Mouse (Mus musculus): ENCODE measurements around the gene Ide.

Gene Ide

GRCm38 (mm10) chr19:37340495-37340894 lies 2.8 kb upstream of the Ide start:
- CTCF ChIA-PET: no interaction called here

- CTCF ChIA-PET: no interaction called here
Observed at GRCm38 (mm10) chr19:37335392-37335791, 2.3 kb downstream of the Ide start.

GRCm38 (mm10) chr19:37333357-37333756 lies 4.3 kb downstream of the Ide start:
- CTCF ChIA-PET: interaction anchor here (0.6 kb wide), 1 partner anchor 214 kb away, joined by 4 read pairs; no protein-coding TSS in a partner anchor

- CTCF ChIA-PET: no interaction called here
Observed at GRCm38 (mm10) chr19:37332726-37333125, 4.9 kb downstream of the Ide start.

- CTCF ChIA-PET: no interaction called here
Observed at GRCm38 (mm10) chr19:37327216-37327615, 10.4 kb downstream of the Ide start.

GRCm38 (mm10) chr19:37323566-37323965 lies 14.1 kb downstream of the Ide start:
- CTCF ChIA-PET: no interaction called here

- CTCF ChIA-PET: interaction anchor here (0.5 to 0.6 kb wide), 2 partner anchors 47 to 336 kb away, joined by 3 read pairs; no protein-coding TSS in a partner anchor
Observed at GRCm38 (mm10) chr19:37320802-37321619, 16.6 kb downstream of the Ide start.

GRCm38 (mm10) chr19:37317359-37317758 lies 20.3 kb downstream of the Ide start:
- CTCF ChIA-PET: no interaction called here

- CTCF ChIA-PET: interaction anchor here (0.7 kb wide), 1 partner anchor 56 kb away, joined by 5 read pairs; no protein-coding TSS in a partner anchor
Observed at GRCm38 (mm10) chr19:37315091-37315490, 22.6 kb downstream of the Ide start.

- CTCF ChIA-PET: no interaction called here
Observed at GRCm38 (mm10) chr19:37311426-37311825, 26.2 kb downstream of the Ide start.

- CTCF ChIA-PET: no interaction called here
Observed at GRCm38 (mm10) chr19:37310133-37310532, 27.5 kb downstream of the Ide start.

- CTCF ChIA-PET: no interaction called here
Observed at GRCm38 (mm10) chr19:37308941-37309340, 28.7 kb downstream of the Ide start.

- CTCF ChIA-PET: no interaction called here
Observed at GRCm38 (mm10) chr19:37307826-37308545, 29.7 kb downstream of the Ide start.

- CTCF ChIA-PET: no interaction called here
Observed at GRCm38 (mm10) chr19:37306176-37306575, 31.5 kb downstream of the Ide start.

GRCm38 (mm10) chr19:37304866-37305265 lies 32.8 kb downstream of the Ide start:
- CTCF ChIA-PET: no interaction called here

- CTCF ChIA-PET: no interaction called here
Observed at GRCm38 (mm10) chr19:37304006-37304405, 33.6 kb downstream of the Ide start.

GRCm38 (mm10) chr19:37301733-37302132 lies 35.9 kb downstream of the Ide start:
- CTCF ChIA-PET: no interaction called here

- CTCF ChIA-PET: interaction anchor here (0.7 kb wide), 1 partner anchor 350 kb away, joined by 6 read pairs; no protein-coding TSS in a partner anchor
Observed at GRCm38 (mm10) chr19:37291676-37292075, 46.0 kb downstream of the Ide start.

GRCm38 (mm10) chr19:37290906-37291305 lies 46.7 kb downstream of the Ide start:
- CTCF ChIA-PET: interaction anchor here (0.6 to 0.7 kb wide), 2 partner anchors 416 to 738 kb away, joined by 3 to 5 read pairs; no protein-coding TSS in a partner anchor

- CTCF ChIA-PET: no interaction called here
Observed at GRCm38 (mm10) chr19:37284775-37285174, 52.9 kb downstream of the Ide start.

- CTCF ChIA-PET: no interaction called here
Observed at GRCm38 (mm10) chr19:37283166-37283565, 54.5 kb downstream of the Ide start.

GRCm38 (mm10) chr19:37281710-37282109 lies 55.9 kb downstream of the Ide start:
- CTCF ChIA-PET: no interaction called here

- CTCF ChIA-PET: no interaction called here
Observed at GRCm38 (mm10) chr19:37279194-37279593, 58.5 kb downstream of the Ide start.
